Mouse (Mus musculus): ENCODE measurements around the gene Wnk2. TPM values are rescaled to one million over a fixed set of nuclear protein-coding genes. Genes with fewer than 3 reads are reported as not detected.
A peak's percentile ranks its signal among the peaks of the same experiment; 100 is the strongest.

Wnk2 gene
- polyA plus RNA-seq, 1 experiment from 2014 or later, result 20.8 TPM

DNA sequence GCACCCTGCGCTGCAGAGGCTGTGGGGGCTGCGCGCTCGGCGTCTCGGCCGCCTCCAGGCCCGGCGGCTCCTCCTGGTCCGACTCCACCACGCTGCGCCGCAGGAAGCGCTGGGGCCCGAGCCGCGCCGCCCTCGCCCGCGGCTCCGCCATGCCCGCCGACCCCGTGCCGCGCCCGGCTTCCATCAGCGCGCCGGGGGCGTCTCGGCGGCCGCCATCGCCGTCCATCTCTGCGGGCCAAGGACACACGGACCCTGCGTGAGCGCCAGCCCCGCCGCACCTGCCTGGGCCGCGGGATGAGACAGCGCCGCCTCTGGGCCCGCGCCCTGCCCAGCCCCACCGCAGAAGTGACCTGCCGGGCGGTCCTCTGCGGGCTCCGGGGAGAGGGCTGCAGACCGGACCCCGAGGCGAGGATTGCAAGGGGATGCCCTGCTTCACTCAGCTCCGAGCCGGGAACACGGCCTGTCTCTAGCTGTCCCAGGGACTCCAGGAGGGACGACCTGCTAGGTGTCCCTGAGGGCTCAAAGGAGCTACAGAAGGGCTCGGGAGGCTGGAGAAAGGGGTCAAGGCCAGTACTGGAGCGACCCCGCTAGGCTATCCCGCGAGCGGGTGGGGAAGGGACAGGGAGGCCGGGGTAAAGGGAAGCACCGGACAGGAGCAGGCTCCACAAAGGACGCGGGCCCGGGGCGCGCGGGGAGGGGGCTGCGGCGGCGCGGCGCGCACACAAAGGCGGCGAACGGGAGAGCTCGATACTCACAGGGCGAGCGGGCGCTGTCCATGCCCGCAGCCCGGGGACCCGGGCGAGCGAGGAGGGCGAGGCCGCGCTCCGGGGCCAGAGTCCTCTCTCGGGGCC lies 582 bp downstream of the Wnk2 start:
- peak overlapping the region; percentile 98 for H3K4me2 ChIP-seq (ENCODE audit: low read length)
- H3K27ac ChIP-seq (ENCODE audit: low read length), result peak overlapping the region; percentile 95
- H3K4me1 ChIP-seq (ENCODE audit: control insufficient read depth, insufficient read depth, low read length), result peaks cover 39% of the 10 kb centered on the region
- peak; percentile 87 for ATAC-seq
- WGBS, result under 1% methylated on average over 70 of the region's 98 CpGs
- H3K9ac ChIP-seq (ENCODE audit: low read depth, low read length), result peak overlapping the region; percentile 100
- no peaks in the 10 kb centered on the region for H3K9me3 ChIP-seq (replicated peaks; ENCODE audit: control insufficient read depth, low read length, poor library complexity, severe bottlenecking)
- H3K36me3 ChIP-seq (ENCODE audit: control insufficient read depth, insufficient read depth, low read length), result no peaks in the 10 kb centered on the region
- peak overlapping the region; percentile 90 for H3K4me3 ChIP-seq (ENCODE audit: low read depth, low read length)
- no peaks in the 10 kb centered on the region; the same call in none of the 2 replicates for H3K27me3 ChIP-seq (ENCODE audit: control insufficient read depth, insufficient read depth, low read depth, low read length)

- Histone ChIP-seq H3K27me3 (ENCODE audit: control insufficient read depth, insufficient read depth, low read depth, low read length) (no peaks in the 10 kb centered on the region; the same call in none of the 2 replicates), H3K4me2 (ENCODE audit: low read length) (peak overlapping the region; percentile 98), H3K27ac (ENCODE audit: low read length) (peak overlapping the region; percentile 95), H3K4me3 (ENCODE audit: low read depth, low read length) (peak overlapping the region; percentile 90), H3K4me1 (ENCODE audit: control insufficient read depth, insufficient read depth, low read length) (peaks cover 43% of the 10 kb centered on the region), H3K36me3 (ENCODE audit: control insufficient read depth, insufficient read depth, low read length) (no peaks in the 10 kb centered on the region), H3K9ac (ENCODE audit: low read depth, low read length) (peak overlapping the region; percentile 100), H3K9me3 (replicated peaks; ENCODE audit: control insufficient read depth, low read length, poor library complexity, severe bottlenecking) (no peaks in the 10 kb centered on the region)
- ATAC-seq, result peak; percentile 11; the same call in 1 of the 2 replicates
- under 1% methylated on average over 38 of the region's 44 CpGs for WGBS
These were observed 1.2 kb downstream of the Wnk2 start for GRCm38 (mm10) chr13:49146698-49147006.

- peak overlapping the region; percentile 90 for H3K4me3 ChIP-seq (ENCODE audit: low read depth, low read length)
- WGBS, result 21% methylated on average over 17 of the region's 17 CpGs
- no peaks in the 10 kb centered on the region for H3K9me3 ChIP-seq (replicated peaks; ENCODE audit: control insufficient read depth, low read length, poor library complexity, severe bottlenecking)
- H3K36me3 ChIP-seq (ENCODE audit: control insufficient read depth, insufficient read depth, low read length), result no peaks in the 10 kb centered on the region
- H3K27ac ChIP-seq (ENCODE audit: low read length), result peak overlapping the region; percentile 95
- peaks cover 43% of the 10 kb centered on the region for H3K4me1 ChIP-seq (ENCODE audit: control insufficient read depth, insufficient read depth, low read length)
- H3K9ac ChIP-seq (ENCODE audit: low read depth, low read length), result peak overlapping the region; percentile 100
- no peaks in the 10 kb centered on the region; the same call in none of the 2 replicates for H3K27me3 ChIP-seq (ENCODE audit: control insufficient read depth, insufficient read depth, low read depth, low read length)
- ATAC-seq, result 0 out of 2 replicates have a peak, but pooled peaks have one; percentile 6
- H3K4me2 ChIP-seq (ENCODE audit: low read length), result peak overlapping the region; percentile 98
These were observed 1.6 kb downstream of the Wnk2 start for GRCm38 (mm10) chr13:49146040-49146697.

DNA sequence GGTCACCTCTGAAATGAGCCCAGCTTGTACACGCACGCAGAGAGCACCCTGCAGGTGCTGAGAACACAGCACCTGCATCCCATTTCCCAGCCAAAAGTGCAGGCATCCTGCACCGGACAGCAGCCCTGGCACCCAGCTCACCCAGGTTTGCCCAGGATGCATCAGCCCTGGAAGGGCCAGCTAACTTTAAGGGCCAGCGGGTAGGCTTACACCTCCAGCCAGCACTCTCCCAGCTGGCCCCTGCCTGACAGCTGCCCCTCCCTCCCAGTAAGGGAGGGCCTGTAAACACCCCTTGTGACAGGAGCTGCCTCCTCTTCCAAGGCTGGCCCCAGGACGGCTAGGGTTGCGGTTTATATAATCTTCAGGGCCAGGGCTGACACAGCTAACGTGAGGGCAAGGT lies 2.4 kb downstream of the Wnk2 start:
- Histone ChIP-seq H3K27me3 (ENCODE audit: control insufficient read depth, insufficient read depth, low read depth, low read length) (no peaks in the 10 kb centered on the region; the same call in 1 of the 2 replicates), H3K4me1 (ENCODE audit: control insufficient read depth, insufficient read depth, low read length) (peaks cover 47% of the 10 kb centered on the region), H3K4me3 (ENCODE audit: low read depth, low read length) (peak overlapping the region; percentile 90), H3K9me3 (replicated peaks; ENCODE audit: control insufficient read depth, low read length, poor library complexity, severe bottlenecking) (no peaks in the 10 kb centered on the region), H3K4me2 (ENCODE audit: low read length) (peak overlapping the region; percentile 98), H3K9ac (ENCODE audit: low read depth, low read length) (peak overlapping the region; percentile 100), H3K27ac (ENCODE audit: low read length) (no peak overlapping the region; the same call in 1 of the 2 replicates), H3K36me3 (ENCODE audit: control insufficient read depth, insufficient read depth, low read length) (no peaks in the 10 kb centered on the region)
- WGBS, result 35% methylated on average over 7 of the region's 7 CpGs
- no peak for ATAC-seq

DNA sequence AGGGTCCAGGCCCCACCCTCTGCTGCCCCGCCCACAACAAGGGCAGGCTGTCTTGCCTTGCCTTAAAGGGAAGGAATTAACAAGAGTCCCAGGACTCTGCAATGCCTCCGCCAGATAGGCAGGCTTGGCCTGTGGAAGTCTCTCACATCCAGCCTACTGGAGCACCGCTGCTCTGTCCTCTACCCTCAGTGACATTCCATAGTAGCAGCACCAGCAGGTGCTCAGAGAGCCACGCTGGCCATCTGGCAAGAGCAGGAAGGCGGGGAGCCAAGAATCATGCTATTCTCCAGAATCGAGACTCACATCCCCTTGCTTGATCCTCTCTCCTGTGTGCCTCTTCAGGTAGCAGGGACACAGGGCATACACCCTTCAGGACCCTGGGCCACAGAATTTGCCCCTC lies 3.4 kb downstream of the Wnk2 start:
- Histone ChIP-seq H3K4me2 (ENCODE audit: low read length) (peak overlapping the region; percentile 98), H3K27me3 (ENCODE audit: control insufficient read depth, insufficient read depth, low read depth, low read length) (no peaks in the 10 kb centered on the region), H3K36me3 (ENCODE audit: control insufficient read depth, insufficient read depth, low read length) (no peaks in the 10 kb centered on the region), H3K27ac (ENCODE audit: low read length) (no peak overlapping the region), H3K4me3 (ENCODE audit: low read depth, low read length) (peak overlapping the region; percentile 12), H3K4me1 (ENCODE audit: control insufficient read depth, insufficient read depth, low read length) (peaks cover 47% of the 10 kb centered on the region), H3K9me3 (replicated peaks; ENCODE audit: control insufficient read depth, low read length, poor library complexity, severe bottlenecking) (no peaks in the 10 kb centered on the region), H3K9ac (ENCODE audit: low read depth, low read length) (peak overlapping the region; percentile 35)
- no peak for ATAC-seq
- WGBS, result 45% methylated on average over 6 of the region's 6 CpGs

GRCm38 (mm10) chr13:49143323-49143722 lies 4.5 kb downstream of the Wnk2 start:
- 88% methylated on average over 7 of the region's 7 CpGs for WGBS
- ATAC-seq, result no peak
- Histone ChIP-seq H3K4me1 (ENCODE audit: control insufficient read depth, insufficient read depth, low read length) (peaks cover 46% of the 10 kb centered on the region), H3K9me3 (replicated peaks; ENCODE audit: control insufficient read depth, low read length, poor library complexity, severe bottlenecking) (no peaks in the 10 kb centered on the region), H3K4me2 (ENCODE audit: low read length) (peak overlapping the region; percentile 98), H3K27me3 (ENCODE audit: control insufficient read depth, insufficient read depth, low read depth, low read length) (no peaks in the 10 kb centered on the region), H3K27ac (ENCODE audit: low read length) (no peak overlapping the region), H3K4me3 (ENCODE audit: low read depth, low read length) (no peak overlapping the region), H3K36me3 (ENCODE audit: control insufficient read depth, insufficient read depth, low read length) (0 out of 2 replicates have a peak, but pooled peaks cover 3% of the 10 kb centered on the region), H3K9ac (ENCODE audit: low read depth, low read length) (no peak overlapping the region)

DNA sequence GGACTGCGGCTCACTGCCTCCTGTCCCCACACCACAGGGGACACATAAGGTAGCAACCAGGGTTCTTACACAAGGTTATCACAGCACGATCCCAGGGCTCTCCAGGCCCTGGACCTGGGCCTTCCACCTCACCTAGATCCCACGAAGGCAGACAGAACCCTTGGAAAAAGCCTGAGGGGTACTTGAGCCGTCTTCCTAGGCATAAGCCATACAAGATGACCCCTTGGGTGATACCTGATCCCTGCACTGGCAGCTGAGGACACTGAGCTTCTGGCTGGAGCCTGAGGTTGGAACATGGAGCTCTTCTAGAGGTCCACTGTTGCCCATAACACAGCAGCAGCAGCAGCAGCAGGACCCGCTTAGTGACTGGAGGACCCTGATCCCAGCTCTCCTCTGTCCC lies 5.4 kb downstream of the Wnk2 start:
- Histone ChIP-seq H3K9ac (ENCODE audit: low read depth, low read length) (no peak overlapping the region), H3K9me3 (replicated peaks; ENCODE audit: control insufficient read depth, low read length, poor library complexity, severe bottlenecking) (no peaks in the 10 kb centered on the region), H3K36me3 (ENCODE audit: control insufficient read depth, insufficient read depth, low read length) (0 out of 2 replicates have a peak, but pooled peaks cover 3% of the 10 kb centered on the region), H3K4me1 (ENCODE audit: control insufficient read depth, insufficient read depth, low read length) (peaks cover 45% of the 10 kb centered on the region), H3K27ac (ENCODE audit: low read length) (no peak overlapping the region), H3K4me3 (ENCODE audit: low read depth, low read length) (no peak overlapping the region), H3K4me2 (ENCODE audit: low read length) (no peak overlapping the region), H3K27me3 (ENCODE audit: control insufficient read depth, insufficient read depth, low read depth, low read length) (no peaks in the 10 kb centered on the region)
- no peak for ATAC-seq
- WGBS, result 88% methylated on average over 5 of the region's 5 CpGs

DNA sequence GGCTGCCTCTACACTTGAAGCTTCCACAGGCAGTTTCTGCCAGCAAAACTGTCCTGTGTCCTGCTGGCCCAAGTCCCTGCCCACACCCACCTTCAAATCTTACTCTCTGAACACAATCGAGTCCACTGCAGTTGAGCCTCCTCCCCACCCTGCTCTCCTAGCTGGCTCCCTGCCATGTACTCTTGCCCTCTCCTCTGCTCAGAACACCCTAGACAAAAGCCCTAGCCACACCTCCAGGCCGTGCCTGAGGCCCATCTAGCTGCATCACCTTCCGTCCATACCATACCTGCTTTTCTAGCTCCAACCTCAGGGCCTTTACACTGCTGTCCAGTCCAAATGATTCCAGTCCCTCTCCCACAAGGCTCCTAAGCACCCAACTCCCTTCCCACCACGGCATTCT lies 7.2 kb downstream of the Wnk2 start:
- no peaks in the 10 kb centered on the region for H3K27me3 ChIP-seq (ENCODE audit: control insufficient read depth, insufficient read depth, low read depth, low read length)

DNA sequence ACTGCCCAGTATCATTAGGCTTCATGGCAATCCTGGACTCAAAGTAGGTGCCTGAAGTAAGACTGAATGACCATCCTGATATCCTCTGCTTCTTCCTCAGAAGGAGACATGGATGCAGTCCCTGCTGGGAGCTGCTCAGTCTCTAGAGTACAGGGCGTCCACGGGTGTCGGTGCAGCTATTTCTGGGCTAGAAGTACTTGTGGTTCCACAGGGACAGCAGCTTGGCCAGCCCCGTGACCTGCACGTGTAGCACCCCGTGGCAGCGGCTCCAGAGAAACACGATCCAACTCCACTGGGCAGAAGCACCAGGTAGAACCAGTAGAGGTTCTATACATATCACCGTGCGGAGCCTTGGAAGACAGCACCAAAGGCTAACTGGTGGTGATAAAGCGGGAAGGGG lies 13.3 kb downstream of the Wnk2 start:
- Histone ChIP-seq H3K27me3 (ENCODE audit: control insufficient read depth, insufficient read depth, low read depth, low read length) (no peaks in the 10 kb centered on the region), H3K27ac (ENCODE audit: low read length) (no peak overlapping the region), H3K4me2 (ENCODE audit: low read length) (no peak overlapping the region), H3K9me3 (replicated peaks; ENCODE audit: control insufficient read depth, low read length, poor library complexity, severe bottlenecking) (no peaks in the 10 kb centered on the region), H3K36me3 (ENCODE audit: control insufficient read depth, insufficient read depth, low read length) (0 out of 2 replicates have a peak, but pooled peaks cover 3% of the 10 kb centered on the region), H3K9ac (ENCODE audit: low read depth, low read length) (no peak overlapping the region), H3K4me1 (ENCODE audit: control insufficient read depth, insufficient read depth, low read length) (peaks cover 28% of the 10 kb centered on the region), H3K4me3 (ENCODE audit: low read depth, low read length) (no peak overlapping the region)
- ATAC-seq, result no peak
- 94% methylated on average over 11 of the region's 11 CpGs for WGBS

More for the DNA sequence above, 7.2 kb downstream of the Wnk2 start:
- Histone ChIP-seq H3K36me3 (ENCODE audit: control insufficient read depth, insufficient read depth, low read length) (0 out of 2 replicates have a peak, but pooled peaks cover 3% of the 10 kb centered on the region), H3K9ac (ENCODE audit: low read depth, low read length) (no peak overlapping the region), H3K4me3 (ENCODE audit: low read depth, low read length) (no peak overlapping the region), H3K27ac (ENCODE audit: low read length) (no peak overlapping the region), H3K4me2 (ENCODE audit: low read length) (no peak overlapping the region), H3K4me1 (ENCODE audit: control insufficient read depth, insufficient read depth, low read length) (peaks cover 37% of the 10 kb centered on the region), H3K9me3 (replicated peaks; ENCODE audit: control insufficient read depth, low read length, poor library complexity, severe bottlenecking) (no peaks in the 10 kb centered on the region)
- 58% methylated on average over 4 of the region's 4 CpGs for WGBS
- ATAC-seq, result no peak

Data from midbrain, embryonic 16.5 days (tissue).